Mouse (Mus musculus) cerebellum, adult 2 months (tissue): ENCODE data around the gene Mrgprx2.

ENCODE experiments used
- CTCF ChIP-seq: fragments of 200-500 bp; IDR thresholded peaks from 2 replicates; pipeline ENCODE4 v1.5.1; 2011; ENCODE audit warnings: low read depth, mild to moderate bottlenecking, control low read depth, low read length, moderate library complexity, borderline replicate concordance; ENCODE audit not compliant: insufficient read depth
- POLR2A ChIP-seq: fragments of 200-500 bp; IDR thresholded peaks from 2 replicates; pipeline ENCODE4 v1.6.1; 2011; ENCODE audit warnings: low read length, control low read depth, borderline replicate concordance; ENCODE audit not compliant: insufficient read depth

GRCm38 (mm10) chr7:48436581-48436980, 62.5 kb downstream of the Mrgprx2 start:
- TF ChIP-seq POLR2A (no peak), CTCF (no peak)
